Comparison of ENCODE assay signal across 8 mouse cellular contexts in genomic region chr3:95015891-95016531, GRCm38 (mm10). TPM values are rescaled to one million over a fixed set of nuclear protein-coding genes. Genes with fewer than 3 reads are reported as not detected.
DNase-seq lines count a peak whose midpoint lies in the region; ATAC-seq and TF ChIP-seq lines count a peak whose summit lies in the region.

No protein-coding gene starts in this region.

- H3K4me3 ChIP-seq in C2C12 (ENCODE audit: insufficient read depth, poor library complexity, severe bottlenecking) = peak overlapping the region; percentile 49
- peak overlapping the region; percentile 78 for H3K4me3 ChIP-seq in erythroblast, embryonic 14.5 days (replicated peaks)
- peak overlapping the region; percentile 91 for H3K4me3 ChIP-seq in heart, embryonic 11.5 days (ENCODE audit: low read depth, low read length)
- H3K4me3 ChIP-seq in kidney, embryonic 16.5 days (ENCODE audit: low read length) = peak overlapping the region; percentile 80
- H3K4me3 ChIP-seq in liver, adult 2 months (ENCODE audit: insufficient read depth, low read depth, low read length) = peak overlapping the region; percentile 70
- peak overlapping the region; percentile 58 for H3K4me3 ChIP-seq in myocyte

- peaks cover 50% of the 10 kb centered on the region for H3K4me1 ChIP-seq in erythroblast, embryonic 14.5 days (ENCODE audit: control insufficient read depth)
- peaks cover 15% of the 10 kb centered on the region for H3K4me1 ChIP-seq in heart, embryonic 11.5 days (ENCODE audit: control insufficient read depth, insufficient read depth, low read length)
- H3K4me1 ChIP-seq in kidney, embryonic 16.5 days (ENCODE audit: insufficient read depth, low read length) = peaks cover 18% of the 10 kb centered on the region
- peaks cover 9% of the 10 kb centered on the region for H3K4me1 ChIP-seq in liver, adult 2 months (ENCODE audit: control insufficient read depth, insufficient read depth, low read length)

- peak overlapping the region; percentile 89 for H3K9ac ChIP-seq in heart, embryonic 11.5 days (ENCODE audit: low read depth, low read length)
- peak overlapping the region; percentile 80 for H3K9ac ChIP-seq in kidney, embryonic 16.5 days (replicated peaks; ENCODE audit: low read length)
- H3K9ac ChIP-seq in liver, adult 2 months (ENCODE audit: low read depth, low read length) = peak overlapping the region; percentile 63

- H3K9me3 ChIP-seq in erythroblast, embryonic 14.5 days (ENCODE audit: control insufficient read depth, low read length) = no peaks in the 10 kb centered on the region
- no peaks in the 10 kb centered on the region for H3K9me3 ChIP-seq in heart, embryonic 11.5 days (replicated peaks; ENCODE audit: control insufficient read depth, low read length)
- H3K9me3 ChIP-seq in kidney, embryonic 16.5 days (ENCODE audit: low read length) = no peaks in the 10 kb centered on the region

- TF ChIP-seq CTCF in C2C12 (IDR thresholded peaks at IDR 0.05; ENCODE audit: control insufficient read depth, insufficient read depth, insufficient read length) = no peak
- TF ChIP-seq CTCF in brain, embryonic 14.5 days (IDR thresholded peaks at IDR 0.05; ENCODE audit: borderline replicate concordance, extremely low read depth, insufficient read depth, insufficient read length) = no peak
- TF ChIP-seq CTCF in liver, adult 2 months (IDR thresholded peaks at IDR 0.05; ENCODE audit: low read depth, low read length) = no peak

- H3ac ChIP-seq in C2C12 (ENCODE audit: control insufficient read depth, insufficient read length, low read depth) (peak overlapping the region; percentile 78), myocyte (ENCODE audit: control insufficient read depth, insufficient read length) (peak overlapping the region; percentile 24)

- H3K4me2 ChIP-seq in heart, embryonic 11.5 days = peak overlapping the region; percentile 88
- peak overlapping the region; percentile 81 for H3K4me2 ChIP-seq in kidney, embryonic 16.5 days (replicated peaks; ENCODE audit: low read depth, low read length)
- peak overlapping the region; percentile 87 for H3K4me2 ChIP-seq in myocyte (ENCODE audit: low read depth)

- DNase-seq in brain, embryonic 14.5 days (ENCODE audit: low read depth) = peak; percentile 97
- DNase-seq in liver, adult 2 months (ENCODE audit: extremely low read depth, low read depth, low spot score) = peak; percentile 97
- DNase-seq in splenic B cell, adult 2 months (ENCODE audit: low read depth, low spot score) = peak; percentile 92

- under 1% methylated on average over 38 of the region's 40 CpGs for WGBS in heart, embryonic 11.5 days (ENCODE audit: insufficient replicate concordance)
- under 1% methylated on average over 40 of the region's 40 CpGs for WGBS in kidney, embryonic 16.5 days
- WGBS in liver, adult 2 months = under 1% methylated on average over 40 of the region's 40 CpGs

- H3K79me3 ChIP-seq in C2C12 (ENCODE audit: low read depth) = peaks cover 14% of the 10 kb centered on the region

- peaks cover 13% of the 10 kb centered on the region for H3K36me3 ChIP-seq in C2C12 (ENCODE audit: control insufficient read depth, insufficient read depth)
- peaks cover 47% of the 10 kb centered on the region for H3K36me3 ChIP-seq in erythroblast, embryonic 14.5 days (ENCODE audit: control insufficient read depth)
- H3K36me3 ChIP-seq in heart, embryonic 11.5 days (ENCODE audit: control insufficient read depth, insufficient read depth, low read length) = peaks cover 7% of the 10 kb centered on the region
- H3K36me3 ChIP-seq in kidney, embryonic 16.5 days (ENCODE audit: insufficient read depth, low read length) = peaks cover 13% of the 10 kb centered on the region
- no peaks in the 10 kb centered on the region for H3K36me3 ChIP-seq in liver, adult 2 months (ENCODE audit: control insufficient read depth, insufficient read depth, low read length)
- H3K36me3 ChIP-seq in myocyte (ENCODE audit: control insufficient read depth, insufficient read depth) = no peaks in the 10 kb centered on the region
- H3K36me3 ChIP-seq in splenic B cell, adult 2 months (ENCODE audit: control insufficient read depth, insufficient read depth, low read length, poor library complexity, severe bottlenecking) = no peaks in the 10 kb centered on the region

- H3K27me3 ChIP-seq in C2C12 (ENCODE audit: control insufficient read depth, insufficient read depth, insufficient read length) (no peaks in the 10 kb centered on the region), myocyte (ENCODE audit: control insufficient read depth, insufficient read depth, insufficient read length) (no peaks in the 10 kb centered on the region)
- H3K27me3 ChIP-seq in erythroblast, embryonic 14.5 days (ENCODE audit: control insufficient read depth) = no peaks in the 10 kb centered on the region
- H3K27me3 ChIP-seq in heart, embryonic 11.5 days (ENCODE audit: control insufficient read depth, insufficient read depth, low read length) = no peaks in the 10 kb centered on the region
- no peaks in the 10 kb centered on the region for H3K27me3 ChIP-seq in kidney, embryonic 16.5 days (ENCODE audit: insufficient read depth, low read length)
- H3K27me3 ChIP-seq in liver, adult 2 months (ENCODE audit: control insufficient read depth, insufficient read depth, low read length) = no peaks in the 10 kb centered on the region
- no peaks in the 10 kb centered on the region for H3K27me3 ChIP-seq in splenic B cell, adult 2 months (ENCODE audit: control insufficient read depth, insufficient read depth, low read length, poor library complexity, severe bottlenecking)

- peak overlapping the region; percentile 96 for H3K27ac ChIP-seq in heart, embryonic 11.5 days (ENCODE audit: low read depth, low read length)
- peak overlapping the region; percentile 99 for H3K27ac ChIP-seq in kidney, embryonic 16.5 days (ENCODE audit: low read length)
- H3K27ac ChIP-seq in liver, adult 2 months (replicated peaks; ENCODE audit: insufficient read depth, low read depth, low read length) = peak overlapping the region; percentile 81

- H3K79me2 ChIP-seq in C2C12 (ENCODE audit: control insufficient read depth, insufficient read depth) = peaks cover 40% of the 10 kb centered on the region
- H3K79me2 ChIP-seq in liver, adult 2 months (ENCODE audit: control insufficient read depth, insufficient read depth, low read length) = no peaks in the 10 kb centered on the region
- peaks cover 6% of the 10 kb centered on the region for H3K79me2 ChIP-seq in myocyte (ENCODE audit: control insufficient read depth, insufficient read depth)

- TF ChIP-seq POLR2A in brain, embryonic 14.5 days (IDR thresholded peaks at IDR 0.05; ENCODE audit: borderline replicate concordance, extremely low read depth, insufficient read depth, insufficient read length, poor library complexity, severe bottlenecking) = no peak
- TF ChIP-seq POLR2A in liver, adult 2 months (IDR thresholded peaks at IDR 0.05; ENCODE audit: extremely low read depth, insufficient read depth, low read length) = 0 out of 2 replicates have a peak, but pooled peaks have one; percentile 26
- TF ChIP-seq POLR2A in myocyte (IDR thresholded peaks at IDR 0.05; ENCODE audit: insufficient read length, low read depth) = peak; percentile 2

- peak; percentile 59 for ATAC-seq in heart, embryonic 11.5 days (replicated peaks; ENCODE audit: insufficient number of reproducible peaks, low FRiP score, low TSS enrichment)
- peak; percentile 80 for ATAC-seq in kidney, embryonic 16.5 days (ENCODE audit: low FRiP score, low TSS enrichment)

TF ChIP-seq in C2C12, 6 proteins besides CTCF, POLR2A, EP300 and RAD21:
- TF ChIP-seq MYOG (IDR thresholded peaks at IDR 0.05; ENCODE audit: control insufficient read depth, extremely low read depth, insufficient read length) (no peak), MAX (IDR thresholded peaks at IDR 0.05) (peak; percentile 71)

TF ChIP-seq in myocyte, 11 proteins besides CTCF, POLR2A, EP300 and RAD21:
- TF ChIP-seq E2F4 (IDR thresholded peaks at IDR 0.05; ENCODE audit: insufficient read depth) = peak; percentile 69
- TF ChIP-seq MYOD1 (IDR thresholded peaks at IDR 0.05; ENCODE audit: control insufficient read depth in 1 of 3, insufficient read length in 2 of 3, low read depth in 2 of 3) = peak in 1 of 3 experiments; percentile 17
- TF ChIP-seq MYOG (IDR thresholded peaks at IDR 0.05; ENCODE audit: control insufficient read depth in 1 of 3, insufficient read depth in 1 of 3, insufficient read length in 2 of 3, low read depth in 2 of 3) = no peak

RNA-seq across cellular contexts. Expression of gene Zfp687, which starts 0.8 kb away (rescaled TPM):
- polyA plus RNA-seq in C2C12 (2012; fragmentation: generic; extraction: Trizol) (15.3 TPM), myocyte (2012; fragmentation: generic; extraction: Trizol) (11.5 TPM)
- polyA plus RNA-seq in brain, embryonic 14.5 days (2012; rRNA removed) = 23.6 and 25.1 TPM in 2 replicates
- 0.61 and 0.79 TPM in 2 replicates for polyA plus RNA-seq in erythroblast, embryonic 14.5 days (2012)
- polyA plus RNA-seq in heart, embryonic 11.5 days (2014; fragmentation: Nextera tagmentation; extraction: Ambion mirVana) = 16.2 and 19.6 TPM in 2 replicates
- polyA plus RNA-seq in kidney, embryonic 16.5 days (2015; fragmentation: Nextera tagmentation; extraction: Ambion mirVana) = 28.8 and 32.9 TPM in 2 replicates
- total RNA-seq in liver, adult 2 months (2014; rRNA removed) = 2.1 and 3.2 TPM in 2 replicates
- 6.8 and 8.8 TPM in 2 replicates for polyA plus RNA-seq in liver, adult 2 months (2012; rRNA removed)

RNA-seq across cellular contexts. Expression of gene Psmd4, which starts 26.4 kb away (rescaled TPM):
- polyA plus RNA-seq in C2C12 (2012; fragmentation: generic; extraction: Trizol) (264 TPM), myocyte (2012; fragmentation: generic; extraction: Trizol) (338 TPM)
- polyA plus RNA-seq in brain, embryonic 14.5 days (2012; rRNA removed) = 256 and 330 TPM in 2 replicates
- 17.0 and 20.7 TPM in 2 replicates for polyA plus RNA-seq in erythroblast, embryonic 14.5 days (2012)
- 231 and 247 TPM in 2 replicates for polyA plus RNA-seq in heart, embryonic 11.5 days (2014; fragmentation: Nextera tagmentation; extraction: Ambion mirVana)
- polyA plus RNA-seq in kidney, embryonic 16.5 days (2015; fragmentation: Nextera tagmentation; extraction: Ambion mirVana) = 279 and 281 TPM in 2 replicates
- total RNA-seq in liver, adult 2 months (2014; rRNA removed) = 140 and 156 TPM in 2 replicates
- 132 and 134 TPM in 2 replicates for polyA plus RNA-seq in liver, adult 2 months (2012; rRNA removed)

RNA-seq across cellular contexts. Expression of gene Pi4kb, which starts 41.5 kb away (rescaled TPM):
- 33.2 TPM for polyA plus RNA-seq in C2C12 (2012; fragmentation: generic; extraction: Trizol)
- polyA plus RNA-seq in brain, embryonic 14.5 days (2012; rRNA removed) = 53.9 and 59.5 TPM in 2 replicates
- 0.48 and 0.91 TPM in 2 replicates for polyA plus RNA-seq in erythroblast, embryonic 14.5 days (2012)
- 12.9 and 18.5 TPM in 2 replicates for polyA plus RNA-seq in heart, embryonic 11.5 days (2014; fragmentation: Nextera tagmentation; extraction: Ambion mirVana)
- 25.0 and 30.3 TPM in 2 replicates for polyA plus RNA-seq in kidney, embryonic 16.5 days (2015; fragmentation: Nextera tagmentation; extraction: Ambion mirVana)
- 26.5 and 30.8 TPM in 2 replicates for total RNA-seq in liver, adult 2 months (2014; rRNA removed)
- 25.3 and 26.0 TPM in 2 replicates for polyA plus RNA-seq in liver, adult 2 months (2012; rRNA removed)
- polyA plus RNA-seq in myocyte (2012; fragmentation: generic; extraction: Trizol) = 44.9 TPM

Comparison
In these comparisons a context has a peak if more than half of its experiments do, and no peak if none do; other contexts are left out.
1. Peak in every context shown above with its lines: DNase-seq, ATAC-seq, H3K4me3 ChIP-seq and H3K27ac ChIP-seq.